Mouse (Mus musculus): ENCODE data around the gene Mrps7. TPM values are rescaled to one million over a fixed set of nuclear protein-coding genes. Genes with fewer than 3 reads are reported as not detected.
"Not testable (repeated sequence)": the region's sequence is repeated elsewhere in the genome, so short reads cannot be mapped to it uniquely, and the experiment has no call there.

Gene Mrps7
- polyA plus RNA-seq, 1 experiment from 2014 or later: 77.0 TPM

GRCm38 (mm10) chr11:115639540-115639939 is 35.8 kb downstream of the Mrps7 start:
- Histone ChIP-seq H3K4me2 (ENCODE audit: low read length) (no peak overlapping the region), H3K36me3 (ENCODE audit: control insufficient read depth, insufficient read depth, low read length) (no peaks in the 10 kb centered on the region), H3K9me3 (replicated peaks; ENCODE audit: control insufficient read depth, low read length, poor library complexity, severe bottlenecking) (no peaks in the 10 kb centered on the region), H3K27ac (ENCODE audit: low read length) (no peak overlapping the region), H3K4me3 (ENCODE audit: low read depth, low read length) (no peak overlapping the region), H3K27me3 (ENCODE audit: control insufficient read depth, insufficient read depth, low read depth, low read length) (no peaks in the 10 kb centered on the region), H3K4me1 (ENCODE audit: control insufficient read depth, insufficient read depth, low read length) (no peaks in the 10 kb centered on the region), H3K9ac (ENCODE audit: low read depth, low read length) (0 out of 2 replicates have a peak overlapping the region, but pooled peaks have one; percentile 25)
- 83% methylated on average over 4 of the region's 4 CpGs for WGBS
- no peak for ATAC-seq

- H3K4me2 ChIP-seq (ENCODE audit: low read length): no peak overlapping the region
- no peak overlapping the region for H3K4me3 ChIP-seq (ENCODE audit: low read depth, low read length)
- ATAC-seq: no peak
- no peak overlapping the region for H3K27ac ChIP-seq (ENCODE audit: low read length)
- H3K9me3 ChIP-seq (replicated peaks; ENCODE audit: control insufficient read depth, low read length, poor library complexity, severe bottlenecking): no peaks in the 10 kb centered on the region
- H3K36me3 ChIP-seq (ENCODE audit: control insufficient read depth, insufficient read depth, low read length): no peaks in the 10 kb centered on the region; the same call in 1 of the 2 replicates
- H3K9ac ChIP-seq (ENCODE audit: low read depth, low read length): no peak overlapping the region
- H3K4me1 ChIP-seq (ENCODE audit: control insufficient read depth, insufficient read depth, low read length): no peaks in the 10 kb centered on the region
- H3K27me3 ChIP-seq (ENCODE audit: control insufficient read depth, insufficient read depth, low read depth, low read length): no peaks in the 10 kb centered on the region
- WGBS: 95% methylated on average over 3 of the region's 4 CpGs
These were observed 36.6 kb downstream of the Mrps7 start for GRCm38 (mm10) chr11:115640311-115640828.

- no peaks in the 10 kb centered on the region for H3K27me3 ChIP-seq (ENCODE audit: control insufficient read depth, insufficient read depth, low read depth, low read length)
- no peaks in the 10 kb centered on the region for H3K9me3 ChIP-seq (replicated peaks; ENCODE audit: control insufficient read depth, low read length, poor library complexity, severe bottlenecking)
- H3K36me3 ChIP-seq (ENCODE audit: control insufficient read depth, insufficient read depth, low read length): no peaks in the 10 kb centered on the region; the same call in none of the 2 replicates
- H3K4me2 ChIP-seq (ENCODE audit: low read length): no peak overlapping the region
- no peak for ATAC-seq
- H3K9ac ChIP-seq (ENCODE audit: low read depth, low read length): no peak overlapping the region
- H3K4me1 ChIP-seq (ENCODE audit: control insufficient read depth, insufficient read depth, low read length): no peaks in the 10 kb centered on the region
- WGBS: 54% methylated on average over 14 of the region's 14 CpGs
- no peak overlapping the region for H3K27ac ChIP-seq (ENCODE audit: low read length)
- H3K4me3 ChIP-seq (ENCODE audit: low read depth, low read length): no peak overlapping the region
These were observed 37.4 kb downstream of the Mrps7 start for GRCm38 (mm10) chr11:115640978-115641663.

- Histone ChIP-seq H3K4me2 (ENCODE audit: low read length) (no peak overlapping the region), H3K27ac (ENCODE audit: low read length) (no peak overlapping the region), H3K27me3 (ENCODE audit: control insufficient read depth, insufficient read depth, low read depth, low read length) (no peaks in the 10 kb centered on the region), H3K9me3 (replicated peaks; ENCODE audit: control insufficient read depth, low read length, poor library complexity, severe bottlenecking) (no peaks in the 10 kb centered on the region), H3K36me3 (ENCODE audit: control insufficient read depth, insufficient read depth, low read length) (peaks cover 3% of the 10 kb centered on the region), H3K9ac (ENCODE audit: low read depth, low read length) (no peak overlapping the region), H3K4me3 (ENCODE audit: low read depth, low read length) (no peak overlapping the region), H3K4me1 (ENCODE audit: control insufficient read depth, insufficient read depth, low read length) (no peaks in the 10 kb centered on the region)
- 86% methylated on average over 4 of the region's 4 CpGs for WGBS
- no peak for ATAC-seq
These were observed 37.9 kb downstream of the Mrps7 start for GRCm38 (mm10) chr11:115641664-115642036.

GRCm38 (mm10) chr11:115642705-115643104 is 39.0 kb downstream of the Mrps7 start:
- peaks cover 3% of the 10 kb centered on the region for H3K36me3 ChIP-seq (ENCODE audit: control insufficient read depth, insufficient read depth, low read length)
- H3K9ac ChIP-seq (ENCODE audit: low read depth, low read length): no peak overlapping the region
- no peak overlapping the region for H3K4me3 ChIP-seq (ENCODE audit: low read depth, low read length)
- no peaks in the 10 kb centered on the region for H3K9me3 ChIP-seq (replicated peaks; ENCODE audit: control insufficient read depth, low read length, poor library complexity, severe bottlenecking)
- no peak overlapping the region for H3K4me2 ChIP-seq (ENCODE audit: low read length)
- no peak for ATAC-seq
- H3K4me1 ChIP-seq (ENCODE audit: control insufficient read depth, insufficient read depth, low read length): no peaks in the 10 kb centered on the region
- H3K27me3 ChIP-seq (ENCODE audit: control insufficient read depth, insufficient read depth, low read depth, low read length): no peaks in the 10 kb centered on the region
- no peak overlapping the region for H3K27ac ChIP-seq (ENCODE audit: low read length)
- 98% methylated on average over 2 of the region's 2 CpGs for WGBS

- Histone ChIP-seq H3K9me3 (replicated peaks; ENCODE audit: control insufficient read depth, low read length, poor library complexity, severe bottlenecking) (no peaks in the 10 kb centered on the region), H3K36me3 (ENCODE audit: control insufficient read depth, insufficient read depth, low read length) (peaks cover 3% of the 10 kb centered on the region), H3K4me2 (ENCODE audit: low read length) (no peak overlapping the region), H3K27ac (ENCODE audit: low read length) (no peak overlapping the region), H3K9ac (ENCODE audit: low read depth, low read length) (no peak overlapping the region), H3K4me1 (ENCODE audit: control insufficient read depth, insufficient read depth, low read length) (no peaks in the 10 kb centered on the region), H3K4me3 (ENCODE audit: low read depth, low read length) (no peak overlapping the region), H3K27me3 (ENCODE audit: control insufficient read depth, insufficient read depth, low read depth, low read length) (no peaks in the 10 kb centered on the region)
- no peak for ATAC-seq
- WGBS: 79% methylated on average over 10 of the region's 10 CpGs
These were observed 39.5 kb downstream of the Mrps7 start for GRCm38 (mm10) chr11:115643265-115643664.

- Histone ChIP-seq H3K36me3 (ENCODE audit: control insufficient read depth, insufficient read depth, low read length) (peaks cover 3% of the 10 kb centered on the region), H3K27me3 (ENCODE audit: control insufficient read depth, insufficient read depth, low read depth, low read length) (no peaks in the 10 kb centered on the region), H3K4me1 (ENCODE audit: control insufficient read depth, insufficient read depth, low read length) (no peaks in the 10 kb centered on the region), H3K4me3 (ENCODE audit: low read depth, low read length) (no peak overlapping the region), H3K27ac (ENCODE audit: low read length) (no peak overlapping the region), H3K9me3 (replicated peaks; ENCODE audit: control insufficient read depth, low read length, poor library complexity, severe bottlenecking) (no peaks in the 10 kb centered on the region), H3K9ac (ENCODE audit: low read depth, low read length) (no peak overlapping the region), H3K4me2 (ENCODE audit: low read length) (no peak overlapping the region)
- ATAC-seq: no peak
- 92% methylated on average over 13 of the region's 13 CpGs for WGBS
These were observed 40.6 kb downstream of the Mrps7 start for GRCm38 (mm10) chr11:115644308-115644707.

- not testable (repeated sequence) for H3K4me2 ChIP-seq (ENCODE audit: low read length); ATAC-seq; H3K9me3 ChIP-seq (replicated peaks; ENCODE audit: control insufficient read depth, low read length, poor library complexity, severe bottlenecking); H3K27me3 ChIP-seq (ENCODE audit: control insufficient read depth, insufficient read depth, low read depth, low read length); H3K9ac ChIP-seq (ENCODE audit: low read depth, low read length); H3K27ac ChIP-seq (ENCODE audit: low read length); H3K4me1 ChIP-seq (ENCODE audit: control insufficient read depth, insufficient read depth, low read length); H3K36me3 ChIP-seq (ENCODE audit: control insufficient read depth, insufficient read depth, low read length); H3K4me3 ChIP-seq (ENCODE audit: low read depth, low read length)
- 88% methylated on average over 14 of the region's 14 CpGs for WGBS
These were observed 41.8 kb downstream of the Mrps7 start for GRCm38 (mm10) chr11:115645498-115645897.

- Histone ChIP-seq H3K27me3 (ENCODE audit: control insufficient read depth, insufficient read depth, low read depth, low read length) (no peaks in the 10 kb centered on the region), H3K4me1 (ENCODE audit: control insufficient read depth, insufficient read depth, low read length) (no peaks in the 10 kb centered on the region), H3K36me3 (ENCODE audit: control insufficient read depth, insufficient read depth, low read length) (peaks cover 3% of the 10 kb centered on the region), H3K9ac (ENCODE audit: low read depth, low read length) (no peak overlapping the region), H3K4me3 (ENCODE audit: low read depth, low read length) (no peak overlapping the region), H3K27ac (ENCODE audit: low read length) (no peak overlapping the region), H3K9me3 (replicated peaks; ENCODE audit: control insufficient read depth, low read length, poor library complexity, severe bottlenecking) (no peaks in the 10 kb centered on the region), H3K4me2 (ENCODE audit: low read length) (no peak overlapping the region)
- WGBS: 94% methylated on average over 9 of the region's 9 CpGs
- ATAC-seq: no peak
These were observed 42.7 kb downstream of the Mrps7 start for GRCm38 (mm10) chr11:115646439-115646838.
